Mouse (Mus musculus): Measurements from ENCODE around the gene Ugt2b34. TPM values are rescaled to one million over a fixed set of nuclear protein-coding genes. Genes with fewer than 3 reads are reported as not detected.

Gene Ugt2b34
- polyA plus RNA-seq, 1 experiment from 2014 or later: not detected

GRCm38 (mm10) chr5:86840207-86840606 is 66.5 kb downstream of the Ugt2b34 start:
- DNase-seq (ENCODE audit: low spot score) (no peak), ATAC-seq (replicated peaks; ENCODE audit: insufficient number of reproducible peaks, low FRiP score, low TSS enrichment, low read depth) (no peak)
- no peaks in the 10 kb centered on the region for H3K9me3 ChIP-seq (replicated peaks; ENCODE audit: control insufficient read depth, low read length)
- no peak overlapping the region for H3K4me2 ChIP-seq (ENCODE audit: low read depth, low read length)
- no peaks in the 10 kb centered on the region for H3K4me1 ChIP-seq (ENCODE audit: control insufficient read depth, insufficient read depth, low read length)
- H3K9ac ChIP-seq (replicated peaks; ENCODE audit: low read length): no peak overlapping the region
- H3K36me3 ChIP-seq (replicated peaks; ENCODE audit: control insufficient read depth, insufficient read depth, low read depth, low read length): no peaks in the 10 kb centered on the region
- H3K27me3 ChIP-seq (ENCODE audit: control insufficient read depth, insufficient read depth, low read length): no peaks in the 10 kb centered on the region
- no peak overlapping the region for H3K4me3 ChIP-seq (ENCODE audit: low read depth, low read length)
- WGBS: 96% methylated on average over 2 of the region's 2 CpGs
- no peak overlapping the region for H3K27ac ChIP-seq (replicated peaks; ENCODE audit: low read depth, low read length)

Other genes with a start within 250 kb of the Ugt2b34 start
- gene Tmprss11b, start 230.6 kb downstream of the Ugt2b34 start, polyA plus RNA-seq (2014; fragmentation: Nextera tagmentation; extraction: Ambion mirVana): not detected in 2 replicates
- not detected in 2 replicates for gene Tmprss11e, start 161.1 kb downstream of the Ugt2b34 start, polyA plus RNA-seq (2014; fragmentation: Nextera tagmentation; extraction: Ambion mirVana)
- 53.3 and 57.5 TPM in 2 replicates for gene Ythdc1, start 102.7 kb downstream of the Ugt2b34 start, polyA plus RNA-seq (2014; fragmentation: Nextera tagmentation; extraction: Ambion mirVana)
- gene Ugt2b1, start 19.6 kb upstream of the Ugt2b34 start, polyA plus RNA-seq (2014; fragmentation: Nextera tagmentation; extraction: Ambion mirVana): not detected in 2 replicates
- gene Ugt2b35, start 93.9 kb upstream of the Ugt2b34 start, polyA plus RNA-seq (2014; fragmentation: Nextera tagmentation; extraction: Ambion mirVana): not detected in 2 replicates
- gene Ugt2b36, start 185.6 kb upstream of the Ugt2b34 start, polyA plus RNA-seq (2014; fragmentation: Nextera tagmentation; extraction: Ambion mirVana): not detected in 2 replicates
- gene Ugt2b5, start 233.4 kb upstream of the Ugt2b34 start, polyA plus RNA-seq (2014; fragmentation: Nextera tagmentation; extraction: Ambion mirVana): not detected in 2 replicates